Comparison of ENCODE assay signal across 11 mouse cellular contexts in genomic region chr1:76637268-76638009, GRCm38 (mm10).
DNase-seq lines count a peak whose midpoint lies in the region; ATAC-seq lines count a peak whose summit lies in the region.
"Had no signal": no experiment of that assay in that cellular context is flagged by ENCODE, and none has a peak within 500 bp of the region (broad histone marks: within the 10 kb centered on the region; RNA-seq: fewer than 3 reads in every experiment).

No protein-coding gene starts in this region.

- no peaks in the 10 kb centered on the region for H3K27me3 ChIP-seq in forebrain, embryonic 11.5 days (ENCODE audit: control insufficient read depth, insufficient read depth, low read length)
- no peaks in the 10 kb centered on the region for H3K27me3 ChIP-seq in neural tube, embryonic 13.5 days

- peak; percentile 57 for DNase-seq in layer of hippocampus, adult 11-12 months (ENCODE audit: low spot score)
- no peak for DNase-seq in layer of hippocampus, postnatal 25 days (ENCODE audit: extremely low spot score in 1 of 2, low spot score in 1 of 2)
- DNase-seq in forebrain, embryonic 11.5 days (ENCODE audit: low spot score): peak; percentile 67
- peak; percentile 33 to 38 for DNase-seq in layer of hippocampus, adult 8-10 months (ENCODE audit: low spot score in 2 of 2)
- DNase-seq in ovary, adult 18-20 months (ENCODE audit: low spot score): no peak
- no peak for DNase-seq in B cell, adult 2 months
- DNase-seq: lung, postnatal 4 days had no signal

- no peaks in the 10 kb centered on the region for H3K36me3 ChIP-seq in forebrain, embryonic 11.5 days (ENCODE audit: control insufficient read depth, insufficient read depth, low read length)
- H3K36me3 ChIP-seq in neural tube, embryonic 13.5 days: no peaks in the 10 kb centered on the region
- H3K36me3 ChIP-seq: heart, embryonic 13.5 days had no signal

- peak overlapping the region; percentile 45 for H3K4me2 ChIP-seq in forebrain, embryonic 11.5 days (ENCODE audit: low read depth, low read length, severe bottlenecking)
- peak overlapping the region; percentile 53 for H3K4me2 ChIP-seq in neural tube, embryonic 13.5 days
- H3K4me2 ChIP-seq: heart, embryonic 13.5 days had no signal

- 28% methylated on average over 19 of the region's 19 CpGs for WGBS in forebrain, embryonic 11.5 days
- WGBS in neural tube, embryonic 13.5 days: 26% methylated on average over 19 of the region's 19 CpGs

- peak overlapping the region; percentile 16; the same call in 1 of the 2 replicates for H3K9ac ChIP-seq in forebrain, embryonic 11.5 days (ENCODE audit: low read length)
- H3K9ac ChIP-seq in neural tube, embryonic 13.5 days: peak overlapping the region; percentile 56
- H3K9ac ChIP-seq: heart, embryonic 13.5 days had no signal

- H3K9me3 ChIP-seq in forebrain, embryonic 11.5 days (ENCODE audit: control insufficient read depth, low read length): no peaks in the 10 kb centered on the region
- H3K9me3 ChIP-seq in neural tube, embryonic 13.5 days: no peaks in the 10 kb centered on the region
- H3K9me3 ChIP-seq: heart, embryonic 13.5 days had no signal

- 0 out of 2 replicates have a peak overlapping the region, but pooled peaks have one; percentile 5 for H3K4me3 ChIP-seq in forebrain, embryonic 11.5 days (ENCODE audit: low read depth, low read length)
- H3K4me3 ChIP-seq in neural tube, embryonic 13.5 days: peak overlapping the region; percentile 27
- H3K4me3 ChIP-seq: erythroblast, embryonic 14.5 days; heart, embryonic 13.5 days had no signal

- peak; percentile 79 for ATAC-seq in forebrain, embryonic 11.5 days (replicated peaks; ENCODE audit: low FRiP score)
- ATAC-seq in neural tube, embryonic 13.5 days (ENCODE audit: low read depth): no peak
- no peak for ATAC-seq in megakaryocyte progenitor cell, adult 5-6 weeks (replicated peaks; ENCODE audit: poor library complexity)

- H3K4me1 ChIP-seq in forebrain, embryonic 11.5 days (replicated peaks; ENCODE audit: control insufficient read depth, insufficient read depth, low read length): no peaks in the 10 kb centered on the region; the same call in 1 of the 2 replicates
- peaks cover 12% of the 10 kb centered on the region for H3K4me1 ChIP-seq in neural tube, embryonic 13.5 days (replicated peaks)

- H3K27ac ChIP-seq in forebrain, embryonic 11.5 days (ENCODE audit: low read depth, low read length): no peak overlapping the region; the same call in 1 of the 2 replicates
- no peak overlapping the region for H3K27ac ChIP-seq in neural tube, embryonic 13.5 days (replicated peaks)
- H3K27ac ChIP-seq: heart, embryonic 13.5 days had no signal

Comparison
In these comparisons a context has a peak if more than half of its experiments do, and no peak if none do; other contexts are left out.
1. DNase-seq: peak in layer of hippocampus, adult 11-12 months (single experiment), forebrain, embryonic 11.5 days (single experiment) and layer of hippocampus, adult 8-10 months (2 of 2); none in layer of hippocampus, postnatal 25 days (0 of 2), ovary, adult 18-20 months (single experiment) and B cell, adult 2 months (0 of 2).